9 mouse cellular contexts compared by ENCODE assay signal in genomic region chr1:176355342-176355741, GRCm38 (mm10).
DNase-seq lines count a peak whose midpoint lies in the region; ATAC-seq and TF ChIP-seq lines count a peak whose summit lies in the region.
"Had no signal": no experiment of that assay in that cellular context is flagged by ENCODE, and none has a peak within 500 bp of the region (broad histone marks: within the 10 kb centered on the region; RNA-seq: fewer than 3 reads in every experiment).

No protein-coding gene starts in this region.

- no peak overlapping the region for H3K27ac ChIP-seq in forebrain, embryonic 16.5 days (ENCODE audit: low read length)
- no peak overlapping the region for H3K27ac ChIP-seq in left cerebral cortex, adult 2 months
- no peak overlapping the region for H3K27ac ChIP-seq in intestine, embryonic 15.5 days
- H3K27ac ChIP-seq: lung, embryonic 15.5 days had no signal

- H3K27me3 ChIP-seq in forebrain, embryonic 16.5 days (replicated peaks; ENCODE audit: control insufficient read depth, insufficient read depth, low read length), result no peaks in the 10 kb centered on the region
- no peaks in the 10 kb centered on the region for H3K27me3 ChIP-seq in intestine, embryonic 15.5 days (replicated peaks)
- H3K27me3 ChIP-seq: lung, embryonic 15.5 days had no signal

- H3K9ac ChIP-seq in forebrain, embryonic 16.5 days (replicated peaks; ENCODE audit: low read depth, low read length), result no peak overlapping the region
- H3K9ac ChIP-seq in intestine, embryonic 15.5 days, result no peak overlapping the region
- H3K9ac ChIP-seq: lung, embryonic 15.5 days had no signal

- H3K4me1 ChIP-seq in forebrain, embryonic 16.5 days (replicated peaks; ENCODE audit: control insufficient read depth, insufficient read depth, low read length), result peaks cover 2% of the 10 kb centered on the region; the same call in 1 of the 2 replicates
- no peaks in the 10 kb centered on the region for H3K4me1 ChIP-seq in intestine, embryonic 15.5 days (replicated peaks)
- H3K4me1 ChIP-seq: lung, embryonic 15.5 days had no signal

- WGBS in forebrain, embryonic 16.5 days, result 55% methylated on average over 12 of the region's 12 CpGs
- WGBS in intestine, embryonic 15.5 days, result 62% methylated on average over 12 of the region's 12 CpGs

- peak; percentile 95 for ATAC-seq in forebrain, embryonic 16.5 days
- no peak for ATAC-seq in megakaryocyte progenitor cell, adult 5-6 weeks (replicated peaks; ENCODE audit: poor library complexity)
- no peak for ATAC-seq in intestine, embryonic 15.5 days

- H3K36me3 ChIP-seq in forebrain, embryonic 16.5 days (ENCODE audit: control insufficient read depth, insufficient read depth), result no peaks in the 10 kb centered on the region
- no peaks in the 10 kb centered on the region for H3K36me3 ChIP-seq in intestine, embryonic 15.5 days
- H3K36me3 ChIP-seq: lung, embryonic 15.5 days had no signal

- intact Hi-C loops in gastrocnemius, postnatal 14 days (cut with DNase I; ENCODE audit: low total_unique reads), result no loop called here
- intact Hi-C loops in gastrocnemius, postnatal 36 days (cut with DNase I), result no loop called here
- intact Hi-C loops in left cerebral cortex, adult 2 months (cut with DNase I), result no loop called here

- no peak overlapping the region for H3K4me3 ChIP-seq in forebrain, embryonic 16.5 days (replicated peaks; ENCODE audit: low read length)
- no peak overlapping the region for H3K4me3 ChIP-seq in left cerebral cortex, adult 2 months
- no peak overlapping the region for H3K4me3 ChIP-seq in intestine, embryonic 15.5 days (replicated peaks)
- H3K4me3 ChIP-seq: lung, embryonic 15.5 days had no signal

- no peak; the same call in 1 of the 2 replicates for TF ChIP-seq CTCF in left cerebral cortex, adult 2 months (IDR thresholded peaks at IDR 0.05)

- H3K4me2 ChIP-seq in forebrain, embryonic 16.5 days (ENCODE audit: low read length), result no peak overlapping the region; the same call in 1 of the 2 replicates
- no peak overlapping the region for H3K4me2 ChIP-seq in intestine, embryonic 15.5 days (replicated peaks)
- H3K4me2 ChIP-seq: lung, embryonic 15.5 days had no signal

- DNase-seq in gastrocnemius, postnatal 14 days, result peak; percentile 3
- no peak for DNase-seq in gastrocnemius, postnatal 36 days
- DNase-seq in left cerebral cortex, adult 2 months (ENCODE audit: extremely low spot score in 1 of 2, low spot score in 2 of 2), result peak; percentile 24 to 58
- DNase-seq in retina, postnatal 1 day, result peak; percentile 37
- no peak for DNase-seq in gastrocnemius, postnatal 25 days

- no peaks in the 10 kb centered on the region for H3K9me3 ChIP-seq in forebrain, embryonic 16.5 days (ENCODE audit: control insufficient read depth, low read length)
- no peaks in the 10 kb centered on the region for H3K9me3 ChIP-seq in intestine, embryonic 15.5 days
- H3K9me3 ChIP-seq: lung, embryonic 15.5 days had no signal

Comparison
In these comparisons a context has a peak if more than half of its experiments do, and no peak if none do; other contexts are left out.
1. DNase-seq: peak in gastrocnemius, postnatal 14 days (single experiment), left cerebral cortex, adult 2 months (2 of 2) and retina, postnatal 1 day (single experiment); none in gastrocnemius, postnatal 36 days (0 of 2) and gastrocnemius, postnatal 25 days (single experiment).